Mouse (Mus musculus): ENCODE results near the gene Nol6.

- TF ChIP-seq CTCF (IDR thresholded peaks at IDR 0.05; ENCODE audit: insufficient read depth, low read depth, low read length) (no peak), POLR2A (IDR thresholded peaks at IDR 0.05; ENCODE audit: insufficient read depth, low read depth, low read length) (no peak)
These were observed 46.7 kb upstream of the Nol6 start for GRCm38 (mm10) chr4:41170970-41171369.

All from olfactory bulb, adult 2 months (tissue).